Mouse (Mus musculus): ENCODE measurements around the gene Med16. TPM values are rescaled to one million over a fixed set of nuclear protein-coding genes. Genes with fewer than 3 reads are reported as not detected.

The Med16 gene
- total RNA-seq, 2 experiments from 2014 or later, result 13.9 to 22.1 TPM

GRCm38 (mm10) chr10:79849941-79850628 lies 58.6 kb downstream of the Med16 start:
- ATAC-seq (replicated peaks; ENCODE audit: poor library complexity), result no peak

- no peak for ATAC-seq (replicated peaks; ENCODE audit: poor library complexity)
Measured at GRCm38 (mm10) chr10:79846553-79846952, 62.2 kb downstream of the Med16 start.

Other genes with a start within 250 kb of the Med16 start
Only the 30 nearest of the 35 such genes appear.
- gene Cdc34, start 226.7 kb downstream of the Med16 start, total RNA-seq (2015), result 69.2 and 79.0 TPM in 2 replicates
- gene Cdc34, start 226.7 kb downstream of the Med16 start, total RNA-seq (2017), result 154 and 169 TPM in 2 replicates
- gene Gzmm, start 219.9 kb downstream of the Med16 start, total RNA-seq (2015), result 0.29 and 0.49 TPM in 2 replicates
- gene Gzmm, start 219.9 kb downstream of the Med16 start, total RNA-seq (2017), result 1.1 and 2.8 TPM in 2 replicates
- 441 and 471 TPM in 2 replicates for gene Bsg, start 204.4 kb downstream of the Med16 start, total RNA-seq (2015)
- 272 TPM in 2 replicates for gene Bsg, start 204.4 kb downstream of the Med16 start, total RNA-seq (2017)
- gene Hcn2, start 192.3 kb downstream of the Med16 start, total RNA-seq (2015), result not detected in 2 replicates
- not detected in 2 replicates for gene Hcn2, start 192.3 kb downstream of the Med16 start, total RNA-seq (2017)
- 36.9 and 46.9 TPM in 2 replicates for gene Polrmt, start 162.3 kb downstream of the Med16 start, total RNA-seq (2015)
- 10.8 and 14.6 TPM in 2 replicates for gene Polrmt, start 162.3 kb downstream of the Med16 start, total RNA-seq (2017)
- gene Fgf22, start 153.8 kb downstream of the Med16 start, total RNA-seq (2015), result not detected in 2 replicates
- not detected in 2 replicates for gene Fgf22, start 153.8 kb downstream of the Med16 start, total RNA-seq (2017)
- 55.6 and 63.0 TPM in 2 replicates for gene Rnf126, start 142.0 kb downstream of the Med16 start, total RNA-seq (2015)
- 18.4 and 20.2 TPM in 2 replicates for gene Rnf126, start 142.0 kb downstream of the Med16 start, total RNA-seq (2017)
- 1.6 and 2.7 TPM in 2 replicates for gene Fstl3, start 131.7 kb downstream of the Med16 start, total RNA-seq (2015)
- gene Fstl3, start 131.7 kb downstream of the Med16 start, total RNA-seq (2017), result 1.3 and 3.6 TPM in 2 replicates
- 160 and 189 TPM in 2 replicates for gene Prss57, start 118.0 kb downstream of the Med16 start, total RNA-seq (2015)
- gene Prss57, start 118.0 kb downstream of the Med16 start, total RNA-seq (2017), result 95.1 and 100.0 TPM in 2 replicates
- 65.3 and 71.4 TPM in 2 replicates for gene Palm, start 115.4 kb downstream of the Med16 start, total RNA-seq (2015)
- gene Palm, start 115.4 kb downstream of the Med16 start, total RNA-seq (2017), result 43.4 and 53.4 TPM in 2 replicates
- not detected in 2 replicates for gene Misp, start 87.9 kb downstream of the Med16 start, total RNA-seq (2015)
- gene Misp, start 87.9 kb downstream of the Med16 start, total RNA-seq (2017), result 0.58 TPM in 1 of 2 replicates, not detected in the other
- 218 and 262 TPM in 2 replicates for gene Ptbp1, start 54.5 kb downstream of the Med16 start, total RNA-seq (2015)
- 172 and 187 TPM in 2 replicates for gene Ptbp1, start 54.5 kb downstream of the Med16 start, total RNA-seq (2017)
- 3,382 and 3,510 TPM in 2 replicates for gene Prtn3, start 34.4 kb downstream of the Med16 start, total RNA-seq (2015)
- gene Prtn3, start 34.4 kb downstream of the Med16 start, total RNA-seq (2017), result 738 and 1,001 TPM in 2 replicates
- 39.0 and 41.2 TPM in 2 replicates for gene Plppr3, start 34.3 kb downstream of the Med16 start, total RNA-seq (2015)
- 93.9 and 96.9 TPM in 2 replicates for gene Plppr3, start 34.3 kb downstream of the Med16 start, total RNA-seq (2017)
- gene Elane, start 22.7 kb downstream of the Med16 start, total RNA-seq (2015), result 6,143 and 8,228 TPM in 2 replicates
- 2,359 and 2,989 TPM in 2 replicates for gene Elane, start 22.7 kb downstream of the Med16 start, total RNA-seq (2017)
- 0.49 and 0.56 TPM in 2 replicates for gene Cfd, start 18.1 kb downstream of the Med16 start, total RNA-seq (2015)
- 1.2 TPM in 1 of 2 replicates, not detected in the other for gene Cfd, start 18.1 kb downstream of the Med16 start, total RNA-seq (2017)
- not detected in 2 replicates for gene Gm26602, start 1.9 kb upstream of the Med16 start, total RNA-seq (2015)
- not detected in 2 replicates for gene Gm26602, start 1.9 kb upstream of the Med16 start, total RNA-seq (2017)
- 0.15 TPM in 2 replicates for gene Kiss1r, start 8.0 kb upstream of the Med16 start, total RNA-seq (2015)
- 0.25 and 1.3 TPM in 2 replicates for gene Kiss1r, start 8.0 kb upstream of the Med16 start, total RNA-seq (2017)
- 72.3 and 78.7 TPM in 2 replicates for gene R3hdm4, start 12.3 kb upstream of the Med16 start, total RNA-seq (2015)
- gene R3hdm4, start 12.3 kb upstream of the Med16 start, total RNA-seq (2017), result 35.1 and 50.7 TPM in 2 replicates
- 19.9 and 21.6 TPM in 2 replicates for gene Arid3a, start 18.1 kb upstream of the Med16 start, total RNA-seq (2015)
- 31.0 and 32.2 TPM in 2 replicates for gene Arid3a, start 18.1 kb upstream of the Med16 start, total RNA-seq (2017)
- gene Wdr18, start 51.2 kb upstream of the Med16 start, total RNA-seq (2015), result 36.8 and 57.4 TPM in 2 replicates
- 24.6 and 29.7 TPM in 2 replicates for gene Wdr18, start 51.2 kb upstream of the Med16 start, total RNA-seq (2017)
- not detected in 2 replicates for gene Grin3b, start 61.8 kb upstream of the Med16 start, total RNA-seq (2015)
- not detected in 2 replicates for gene Grin3b, start 61.8 kb upstream of the Med16 start, total RNA-seq (2017)
- 38.9 and 44.2 TPM in 2 replicates for gene Tmem259, start 75.4 kb upstream of the Med16 start, total RNA-seq (2015)
- gene Tmem259, start 75.4 kb upstream of the Med16 start, total RNA-seq (2017), result 44.6 and 54.8 TPM in 2 replicates
- gene Cnn2, start 79.7 kb upstream of the Med16 start, total RNA-seq (2015), result 50.5 and 52.8 TPM in 2 replicates
- gene Cnn2, start 79.7 kb upstream of the Med16 start, total RNA-seq (2017), result 73.3 and 84.1 TPM in 2 replicates
- 15.4 and 15.8 TPM in 2 replicates for gene Abca7, start 87.6 kb upstream of the Med16 start, total RNA-seq (2015)
- 17.0 and 17.5 TPM in 2 replicates for gene Abca7, start 87.6 kb upstream of the Med16 start, total RNA-seq (2017)
- gene Arhgap45, start 107.7 kb upstream of the Med16 start, total RNA-seq (2015), result 64.1 and 69.0 TPM in 2 replicates
- gene Arhgap45, start 107.7 kb upstream of the Med16 start, total RNA-seq (2017), result 112 and 121 TPM in 2 replicates
- gene Polr2e, start 130.9 kb upstream of the Med16 start, total RNA-seq (2015), result 93.3 and 99.5 TPM in 2 replicates
- 74.3 and 89.9 TPM in 2 replicates for gene Polr2e, start 130.9 kb upstream of the Med16 start, total RNA-seq (2017)
- gene Gpx4, start 138.2 kb upstream of the Med16 start, total RNA-seq (2015), result 253 and 271 TPM in 2 replicates
- gene Gpx4, start 138.2 kb upstream of the Med16 start, total RNA-seq (2017), result 358 and 365 TPM in 2 replicates
- gene Sbno2, start 196.6 kb upstream of the Med16 start, total RNA-seq (2015), result 16.9 and 19.5 TPM in 2 replicates
- 19.1 and 24.0 TPM in 2 replicates for gene Sbno2, start 196.6 kb upstream of the Med16 start, total RNA-seq (2017)
- gene Stk11, start 206.9 kb upstream of the Med16 start, total RNA-seq (2015), result 71.7 and 81.1 TPM in 2 replicates
- 159 and 172 TPM in 2 replicates for gene Stk11, start 206.9 kb upstream of the Med16 start, total RNA-seq (2017)